Mouse (Mus musculus) lung, postnatal 10 days (tissue): ENCODE data around the gene Arhgap6.
"Not testable (repeated sequence)": the region's sequence is repeated elsewhere in the genome, so short reads cannot be mapped to it uniquely, and the experiment has no call there.

Source experiments
- DNase-seq: peaks from one replicate; pipeline ENCODE4 v3.0.0; 2021

Gene Arhgap6

GRCm38 (mm10) chrX:169319066-169319760, 524.3 kb downstream of the Arhgap6 start:
- DNase-seq = peak; percentile 4

GRCm38 (mm10) chrX:169319945-169320667, 525.2 kb downstream of the Arhgap6 start, which contains the start of gene Hccs:
TSS of gene Hccs (minus strand) at chrX:169320372.
- peak; percentile 94 for DNase-seq

- not testable (repeated sequence) for DNase-seq
These were observed 525.7 kb downstream of the Arhgap6 start for GRCm38 (mm10) chrX:169320668-169321005.

- no peak for DNase-seq
These were observed 531.2 kb downstream of the Arhgap6 start for GRCm38 (mm10) chrX:169325929-169326595.

- peak; percentile 59 for DNase-seq
These were observed 537.4 kb downstream of the Arhgap6 start for GRCm38 (mm10) chrX:169332264-169332663.

GRCm38 (mm10) chrX:169337559-169337958, 542.7 kb downstream of the Arhgap6 start:
- DNase-seq = no peak

GRCm38 (mm10) chrX:169338213-169338612, 543.3 kb downstream of the Arhgap6 start:
- DNase-seq = no peak
